Mouse (Mus musculus): ENCODE data around the gene Erc2.
A peak's percentile ranks its signal among the peaks of the same experiment; 100 is the strongest.

Erc2 gene

DNA sequence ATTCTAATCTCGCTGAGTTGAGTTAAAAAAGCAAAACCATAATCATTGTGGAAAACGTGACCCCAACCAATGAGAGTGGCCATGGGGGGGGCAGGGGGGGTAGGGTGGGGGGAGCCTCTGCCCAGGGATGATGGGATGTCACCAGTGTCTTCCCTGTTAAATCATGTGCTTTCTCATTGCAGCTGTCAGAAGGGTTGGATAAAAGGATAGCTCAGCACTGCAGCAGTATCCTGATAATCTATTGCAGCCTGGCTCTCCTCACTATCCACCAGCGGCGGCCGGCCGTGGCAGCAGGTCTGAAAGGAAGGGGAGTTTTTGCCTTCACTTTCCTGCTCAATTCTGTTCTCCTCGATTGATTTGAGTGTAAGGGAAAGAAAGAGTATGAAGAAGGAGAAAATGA is 853.2 kb downstream of the Erc2 start:
- DNase-seq = no peak

DNA sequence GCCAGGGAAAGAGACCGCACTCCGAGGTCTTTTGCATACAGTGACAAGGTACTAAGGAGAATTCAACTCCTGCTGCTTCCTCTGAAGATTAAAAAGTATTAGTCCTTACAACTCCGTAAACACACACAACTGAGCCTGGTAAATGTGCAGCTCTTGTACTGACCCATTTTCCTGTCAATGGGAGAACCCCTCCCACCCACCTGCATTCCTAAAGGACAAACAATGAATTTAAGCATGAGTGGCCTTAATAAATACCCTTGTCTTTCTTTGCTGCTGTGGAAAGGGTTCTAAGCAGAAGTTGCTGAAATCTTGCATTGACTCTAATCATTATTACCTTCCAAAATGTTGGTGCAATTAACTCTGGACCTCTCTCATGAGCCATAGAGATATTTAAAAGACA is 854.5 kb downstream of the Erc2 start:
- no peak for DNase-seq

DNA sequence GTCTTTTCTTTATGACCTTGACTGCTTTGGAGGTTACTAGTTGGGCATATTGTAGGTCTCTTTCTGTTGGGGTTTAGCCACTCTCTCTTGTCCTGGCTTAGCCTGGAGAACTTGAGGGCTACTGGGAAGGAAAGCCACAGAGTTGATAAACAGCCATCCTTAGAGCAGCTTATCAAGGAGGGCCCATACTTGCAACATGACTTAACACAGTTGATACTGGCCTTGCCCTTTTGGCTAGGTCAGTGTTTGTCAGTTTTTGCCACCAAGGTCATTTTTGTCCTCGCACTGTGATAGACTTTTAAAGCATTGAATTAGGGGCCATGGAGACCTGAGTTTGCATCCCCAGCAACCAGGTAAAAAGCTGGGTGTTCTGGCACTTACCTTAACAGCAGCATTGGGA is 858.6 kb downstream of the Erc2 start:
- DNase-seq = no peak

DNA sequence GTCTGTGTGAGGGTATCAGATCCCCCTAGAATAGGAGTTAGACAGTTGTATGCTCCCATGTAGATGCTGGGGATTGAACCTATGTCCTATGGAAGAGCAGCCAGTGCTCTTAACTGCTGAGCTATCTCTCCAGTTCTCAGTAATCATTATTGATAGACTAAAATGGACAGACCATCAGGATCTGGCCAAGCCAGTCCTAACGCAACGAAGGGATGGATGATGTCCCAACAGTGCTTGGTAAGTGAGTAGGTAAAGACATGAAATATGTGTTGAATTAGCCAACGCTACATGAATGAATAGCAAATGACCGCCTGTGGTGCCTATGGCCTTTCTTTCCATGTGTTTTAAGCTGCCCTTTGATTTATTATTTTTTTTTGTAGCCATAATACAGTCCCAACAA is 871.6 kb downstream of the Erc2 start:
- no peak for DNase-seq

DNA sequence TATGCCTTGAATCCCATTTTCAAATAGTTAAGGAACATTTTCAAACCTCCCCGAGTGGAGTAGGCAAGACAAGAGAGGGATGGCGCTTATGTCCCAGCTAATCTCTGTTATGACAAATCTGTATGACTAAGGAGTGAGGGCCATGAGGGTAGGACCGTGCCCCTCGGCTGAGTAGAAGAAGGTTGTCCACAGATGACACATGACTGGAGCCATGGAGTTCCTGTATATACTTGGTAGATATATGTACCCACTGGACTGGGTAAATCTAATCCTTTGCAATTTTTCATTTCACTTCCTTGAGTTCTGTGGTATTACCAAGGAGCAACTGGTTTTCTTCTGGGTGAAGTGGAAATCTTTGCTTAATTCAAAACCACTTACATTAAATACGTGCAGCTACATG is 872.0 kb downstream of the Erc2 start:
- DNase-seq = no peak

DNA sequence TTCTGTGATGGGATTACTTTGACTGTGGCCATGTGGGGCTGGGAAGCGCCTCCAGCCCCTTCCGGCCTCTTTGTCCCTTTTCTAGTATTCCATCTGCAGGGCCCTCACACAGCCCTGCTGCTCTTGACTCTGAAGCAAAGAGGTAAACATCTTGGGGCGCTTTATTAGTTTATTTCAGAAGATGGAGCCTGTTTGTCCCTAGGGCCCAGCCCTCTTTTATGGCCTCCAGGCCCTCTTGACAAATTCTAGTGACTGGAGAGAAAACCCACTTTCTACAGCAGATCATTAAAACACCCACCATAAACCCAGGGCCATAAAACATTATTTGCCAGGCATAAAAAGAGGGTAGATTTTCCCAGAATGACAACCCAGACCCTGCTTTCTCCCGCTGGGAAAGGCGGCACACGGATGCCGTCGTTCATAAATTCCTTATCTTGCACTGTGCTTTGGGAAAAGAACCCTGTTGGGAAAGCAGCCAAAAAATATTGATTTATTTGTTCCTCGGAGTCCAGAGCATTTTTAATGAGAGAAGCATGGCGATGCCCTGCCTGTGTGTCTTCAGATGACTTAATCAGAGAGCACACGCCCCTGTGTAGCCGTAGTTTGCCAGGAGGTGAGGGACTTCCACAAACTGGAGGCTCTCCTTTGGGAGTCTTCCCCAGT is 879.1 kb downstream of the Erc2 start:
- DNase-seq = no peak

DNA sequence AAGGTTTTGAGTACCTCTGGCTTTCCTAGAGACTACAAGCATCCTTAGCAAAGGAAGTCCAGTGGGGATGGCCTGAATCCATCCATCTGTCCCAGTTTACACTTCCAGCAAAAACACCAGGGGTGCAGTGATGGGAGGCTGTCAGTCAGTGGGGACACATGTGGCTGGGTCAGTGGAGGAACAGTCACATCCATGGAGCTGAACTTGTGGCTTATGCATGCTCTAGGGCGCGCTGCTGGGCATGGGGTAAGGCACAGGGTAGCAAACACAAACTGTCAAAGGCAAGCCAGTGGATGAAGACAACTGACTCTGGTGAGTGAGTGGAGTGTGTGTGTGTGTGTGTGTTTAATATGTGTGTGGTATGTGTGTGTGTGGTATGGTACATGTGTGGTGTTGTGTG is 881.0 kb downstream of the Erc2 start:
- DNase-seq = no peak

DNA sequence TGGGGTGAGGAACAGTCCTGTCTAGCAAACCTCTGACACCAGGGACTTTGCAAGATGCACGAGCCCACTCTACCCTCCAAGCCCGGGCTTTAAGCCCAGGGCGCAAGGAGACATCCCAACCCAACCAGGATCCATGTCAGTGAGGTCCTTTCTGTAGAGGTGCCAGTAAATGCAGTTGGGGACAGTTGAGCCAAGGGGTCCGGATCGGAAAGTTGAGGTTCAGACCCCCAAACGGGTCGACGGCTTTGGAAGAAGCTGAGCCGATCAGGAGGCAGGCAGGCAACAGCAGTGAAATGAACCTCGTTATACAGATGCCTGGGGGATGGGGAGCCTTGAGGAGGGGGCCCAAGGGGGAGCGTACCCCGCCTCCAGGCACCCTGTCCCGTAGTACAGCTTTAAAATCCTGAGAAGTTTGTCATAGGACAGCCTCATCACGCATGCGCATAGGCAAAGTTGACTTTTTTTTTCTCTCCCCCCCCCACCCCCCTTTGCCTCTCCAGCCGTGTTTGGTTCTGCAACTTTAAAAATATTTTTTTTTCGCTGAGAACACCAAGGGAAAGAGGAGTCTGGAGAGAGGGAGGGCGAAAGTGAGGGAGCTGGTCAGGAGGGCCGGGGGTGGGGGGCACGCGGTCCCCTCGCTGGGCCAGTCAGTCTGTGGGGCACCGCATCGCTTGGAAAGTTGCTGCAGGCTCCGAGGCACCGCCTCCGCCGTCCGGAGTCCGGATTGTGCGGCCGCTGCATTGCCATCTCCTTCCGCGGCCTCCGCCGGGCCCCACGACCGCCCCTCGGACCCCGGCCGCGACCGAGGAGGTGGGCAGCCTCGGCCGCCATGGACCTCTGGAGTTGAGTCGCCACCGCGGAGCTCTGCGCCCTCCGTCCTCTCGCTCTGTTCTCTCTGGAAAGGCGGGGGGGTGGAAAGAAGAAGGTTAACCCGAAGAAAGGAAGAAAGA is 882.1 kb downstream of the Erc2 start, which contains the start of gene Wnt5a:
Gene Wnt5a (plus strand): TSS at position 650 of the 950 bp plus-strand sequence.
- no peak for DNase-seq

DNA sequence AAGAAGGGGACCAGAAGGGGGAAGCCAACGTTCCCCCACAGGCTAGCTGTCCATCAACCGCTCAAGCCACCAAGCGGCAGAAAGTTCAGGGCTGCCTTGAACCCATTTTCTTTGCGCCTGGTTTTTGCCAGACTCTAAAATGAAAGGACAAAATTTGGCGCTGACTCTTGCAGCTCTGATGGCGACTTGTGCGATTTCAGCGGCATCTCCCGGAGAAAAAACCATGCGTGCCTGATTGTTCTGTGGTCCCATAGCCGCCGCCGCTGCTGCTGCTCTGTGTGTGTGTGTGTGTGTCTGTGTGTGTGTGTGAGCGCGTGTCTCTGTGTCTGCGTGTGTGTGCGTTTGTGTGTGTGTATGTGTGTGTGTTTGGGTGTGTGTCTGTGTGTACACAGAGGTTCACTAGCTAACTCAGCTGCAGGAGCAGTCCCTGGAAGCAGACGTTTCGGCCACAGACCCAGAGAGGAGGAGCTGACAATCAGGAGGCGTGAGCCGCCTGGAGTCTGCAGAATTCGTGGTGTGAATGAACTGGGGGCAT is 882.9 kb downstream of the Erc2 start:
- no peak for DNase-seq

DNA sequence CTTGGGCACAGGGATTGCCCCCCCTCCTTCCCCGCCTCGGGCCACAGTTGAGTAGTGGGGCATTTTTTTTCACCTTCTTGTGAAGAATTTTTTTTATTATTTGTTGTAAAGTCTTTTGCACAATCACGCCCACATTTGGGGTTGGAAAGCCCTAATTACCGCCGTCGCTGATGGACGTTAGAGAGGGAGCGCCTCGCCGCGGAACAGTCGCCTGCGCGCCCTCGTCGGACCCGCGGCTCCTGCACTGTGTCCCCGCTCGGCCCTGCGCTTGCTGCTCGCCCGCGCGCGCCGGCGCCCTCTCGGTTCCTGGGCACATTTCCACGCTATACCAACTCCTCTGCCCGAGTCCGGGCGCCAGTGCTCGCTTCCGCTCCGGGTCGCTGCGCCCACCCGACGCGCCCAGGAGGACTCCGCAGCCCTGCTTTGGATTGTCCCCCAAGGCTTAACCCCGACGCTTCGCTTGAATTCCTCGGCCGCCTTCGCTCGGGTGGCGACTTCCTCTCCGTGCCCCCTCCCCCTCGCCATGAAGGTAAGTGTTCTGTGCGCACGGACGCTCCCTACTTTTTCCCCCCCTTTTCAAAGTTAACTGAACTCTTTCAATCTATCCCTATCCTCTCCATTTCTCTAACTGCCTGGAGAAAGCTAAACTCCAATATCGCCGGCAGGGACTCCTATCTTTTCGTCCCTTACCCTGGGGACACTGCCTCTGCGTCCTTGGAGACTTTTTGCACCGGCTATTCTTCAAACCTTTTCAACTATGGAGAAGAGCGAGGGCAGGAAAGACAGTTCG is 883.6 kb downstream of the Erc2 start:
- no peak for DNase-seq

DNA sequence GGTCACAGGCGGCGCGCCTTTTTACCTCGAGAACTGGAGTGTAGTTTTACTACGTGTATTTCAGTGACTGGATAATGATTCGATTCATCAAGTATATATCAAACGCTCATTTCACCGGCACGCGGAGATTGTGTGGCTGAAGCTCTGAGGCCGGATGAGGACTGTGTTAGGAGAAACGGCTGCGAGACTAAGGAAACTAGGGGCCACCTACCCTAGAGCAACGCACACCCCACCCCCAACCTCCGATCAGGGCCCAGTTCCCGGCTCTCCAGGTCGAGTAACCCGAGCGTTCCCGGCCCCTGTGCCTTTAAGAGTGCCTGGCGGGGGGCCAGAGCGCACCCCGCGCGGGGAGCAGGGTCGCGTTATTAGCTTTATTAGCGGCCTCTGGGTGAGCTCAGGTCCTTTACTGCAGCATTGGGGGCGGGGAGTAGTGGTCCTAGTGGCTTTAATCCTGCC is 884.2 kb downstream of the Erc2 start:
- no peak for DNase-seq

DNA sequence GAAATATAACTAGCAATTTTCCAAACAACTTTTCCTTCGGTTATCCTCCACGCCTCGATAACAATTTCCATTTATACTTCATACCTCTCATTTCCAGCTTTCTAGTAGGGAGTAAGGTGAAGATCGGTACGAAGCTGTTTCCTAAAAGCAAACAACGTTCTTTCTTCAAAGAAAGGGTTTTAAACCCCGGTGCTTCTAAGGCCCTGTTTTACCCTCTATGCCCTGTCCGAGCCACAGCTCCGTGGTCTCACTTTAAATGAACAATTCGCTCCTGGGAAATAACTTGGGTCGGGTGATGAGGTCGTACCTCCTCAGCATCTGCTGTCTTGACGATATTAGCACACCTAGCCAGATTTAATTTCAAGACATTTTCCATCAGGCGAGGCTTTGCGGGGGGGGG is 884.8 kb downstream of the Erc2 start:
- DNase-seq = no peak

DNA sequence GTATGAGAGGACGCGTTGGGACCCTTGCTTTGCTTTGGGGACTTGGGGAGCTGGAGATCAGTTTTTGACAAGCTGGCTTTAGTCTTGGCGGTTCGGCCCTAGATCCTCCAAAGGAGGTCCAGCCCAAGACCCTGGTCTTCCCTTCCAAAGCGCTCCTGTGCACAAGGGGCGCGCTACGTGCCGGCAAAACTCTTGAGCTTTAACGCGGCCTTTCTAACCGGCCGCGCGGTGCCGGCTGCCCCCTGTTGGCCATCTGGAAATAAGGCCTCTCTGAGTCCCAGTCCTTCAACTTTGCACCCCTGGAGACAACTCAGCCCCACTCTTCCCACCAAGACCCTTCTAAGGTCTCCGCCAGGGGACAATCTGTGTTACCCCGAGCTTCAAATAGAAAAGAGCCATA is 885.2 kb downstream of the Erc2 start:
- peak; percentile 76 for DNase-seq

DNA sequence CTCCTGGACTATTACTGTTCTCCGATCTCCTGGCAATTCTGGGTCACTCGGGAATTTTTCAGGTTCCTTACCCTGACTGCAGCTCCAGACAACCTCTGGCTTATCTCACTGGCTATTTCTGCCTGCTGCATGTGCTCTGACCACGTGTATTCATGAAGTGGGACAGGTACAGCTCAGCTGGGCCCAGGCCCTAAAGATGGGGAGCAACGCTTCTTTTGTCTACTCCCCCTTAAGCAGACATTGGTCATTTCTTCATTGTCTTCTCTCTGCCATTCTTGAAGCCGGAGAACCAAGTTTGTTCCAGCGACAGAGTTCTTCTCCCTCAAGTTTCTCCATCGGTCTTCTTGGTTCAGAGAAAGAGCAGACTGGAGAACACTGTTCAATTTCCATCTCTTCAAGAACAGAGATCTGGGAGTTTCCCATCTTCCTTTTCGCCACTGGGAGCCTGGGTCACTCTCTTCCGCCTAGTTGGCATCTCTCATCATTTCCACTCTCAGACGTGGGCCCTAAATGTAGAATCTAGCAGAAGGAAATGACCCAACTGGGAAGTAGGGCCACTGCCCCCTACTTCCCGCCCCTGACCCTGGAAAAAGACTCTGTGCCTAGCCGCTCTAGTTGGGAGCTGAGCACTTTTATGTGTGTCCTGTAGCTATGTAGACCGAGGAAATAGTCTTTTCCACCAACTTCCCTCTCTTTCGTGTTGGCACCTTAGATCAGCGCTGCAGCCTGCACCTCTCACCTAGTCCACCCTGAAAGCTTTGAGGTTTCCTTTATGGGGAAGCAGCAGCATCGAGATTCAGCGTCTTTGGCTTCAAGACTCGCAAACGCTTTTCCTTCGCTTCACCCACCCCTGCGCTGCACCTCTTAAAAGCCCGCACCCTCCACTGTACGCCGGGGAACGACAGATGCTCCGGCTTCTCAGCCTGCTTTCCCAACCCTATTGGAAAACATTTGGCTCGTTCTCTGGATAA is 886.3 kb downstream of the Erc2 start:
- DNase-seq = no peak

DNA sequence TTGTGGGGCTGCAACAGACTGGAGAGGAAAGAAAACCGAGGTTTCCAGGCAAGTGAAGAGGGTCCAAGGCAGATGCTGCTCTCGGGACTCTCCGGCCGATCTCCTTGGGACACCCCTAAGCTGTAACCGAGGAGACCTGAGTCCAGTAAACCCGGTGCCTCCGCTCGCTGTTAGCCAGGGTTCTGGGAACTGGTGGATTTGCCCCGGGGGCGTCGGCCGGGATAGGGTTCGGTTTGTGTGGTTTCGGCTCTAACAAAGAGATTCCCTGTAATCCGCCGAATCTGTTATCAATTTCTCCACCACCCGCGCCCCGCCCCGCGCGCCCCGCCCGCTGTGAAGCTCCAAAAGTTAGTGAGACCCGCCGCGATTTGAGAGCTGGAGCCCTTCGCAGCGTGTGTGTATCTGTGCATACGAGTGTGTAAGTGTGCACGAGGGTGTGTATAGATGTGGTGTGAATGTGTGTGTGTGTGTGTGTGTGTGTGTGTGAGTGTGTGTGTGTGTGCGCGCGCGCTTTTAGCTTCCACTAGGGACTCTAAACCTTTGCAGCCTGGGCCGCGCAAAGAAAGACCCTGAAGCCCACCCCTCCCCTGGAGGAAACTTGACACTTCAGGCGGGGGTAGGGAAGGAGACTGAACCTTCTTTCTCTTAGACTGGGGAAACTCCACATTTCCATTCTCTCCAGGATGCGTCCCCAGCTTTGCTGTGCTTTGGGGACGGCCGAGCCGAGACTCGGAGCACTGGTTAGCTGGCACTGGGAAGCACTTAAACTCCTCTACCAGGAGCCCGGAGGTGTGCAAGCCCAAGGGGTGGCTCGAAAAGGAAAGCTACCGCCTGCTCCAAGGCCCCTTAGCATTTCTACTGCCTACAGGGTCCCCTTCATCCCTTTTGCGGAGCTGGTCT is 887.5 kb downstream of the Erc2 start:
- DNase-seq = peak; percentile 45

DNA sequence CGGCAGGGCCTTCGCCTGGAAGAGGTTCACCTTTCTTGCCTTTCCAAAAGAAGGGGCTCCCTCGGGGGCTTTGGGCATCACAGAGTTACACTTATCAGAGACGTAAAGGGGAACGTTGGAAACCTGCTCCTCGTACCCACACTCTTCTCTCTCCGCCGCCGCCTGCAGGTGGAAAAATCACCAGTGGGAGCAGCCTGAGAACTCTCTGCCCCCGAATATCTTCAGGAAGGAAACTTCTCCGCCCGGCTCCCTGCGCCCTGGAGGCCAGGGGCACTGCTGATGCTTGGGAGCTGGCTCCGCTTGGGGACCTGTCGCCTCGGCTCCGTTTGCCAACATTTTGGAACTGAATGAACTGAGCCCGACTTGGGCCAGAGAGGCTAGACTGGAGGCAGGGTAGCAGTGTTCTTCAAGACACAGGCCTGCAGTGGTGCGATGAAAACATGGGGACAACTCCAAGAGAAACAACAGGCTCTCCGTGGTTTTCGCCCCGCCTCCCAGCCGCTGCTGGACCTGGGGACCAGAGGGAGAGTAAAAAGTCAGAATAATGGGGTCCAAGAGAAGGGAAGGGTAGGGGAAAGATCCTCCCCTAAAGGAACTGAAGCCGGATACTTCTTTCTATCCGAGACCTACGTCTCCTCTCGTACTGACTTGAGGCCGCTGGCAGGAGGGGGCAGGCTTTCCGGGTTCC is 888.3 kb downstream of the Erc2 start:
- peak; percentile 27 for DNase-seq

DNA sequence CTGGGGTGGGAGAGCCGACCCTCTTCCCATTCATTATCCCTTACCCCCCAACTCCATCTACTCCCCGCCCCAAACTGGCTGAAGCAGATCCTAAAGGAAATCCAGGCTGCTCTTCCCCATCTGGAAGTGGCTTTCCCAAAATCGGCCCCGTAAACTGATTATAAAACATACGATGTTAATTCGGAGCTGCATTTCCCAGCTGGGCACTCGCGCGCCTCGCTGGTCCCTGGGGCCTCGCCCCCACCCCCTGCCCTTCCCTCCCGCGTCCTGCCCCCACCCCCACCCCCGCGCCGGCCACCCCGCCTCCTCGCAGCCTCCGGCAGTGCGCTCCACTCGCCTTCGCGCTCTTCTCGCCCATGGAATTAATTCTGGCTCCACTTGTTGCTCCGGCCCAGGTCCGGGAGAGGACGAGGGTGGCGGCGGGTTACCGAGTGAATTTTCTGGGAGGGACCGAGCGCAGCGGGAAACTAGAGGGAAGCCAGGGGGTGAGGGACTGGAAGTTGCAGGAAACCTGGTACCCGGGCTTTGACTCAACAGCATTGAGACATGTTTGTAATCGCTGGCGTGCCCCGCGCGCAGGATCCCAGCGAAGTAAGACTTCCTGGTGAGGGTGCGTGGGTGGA is 888.9 kb downstream of the Erc2 start:
- DNase-seq = peak; percentile 20

DNA sequence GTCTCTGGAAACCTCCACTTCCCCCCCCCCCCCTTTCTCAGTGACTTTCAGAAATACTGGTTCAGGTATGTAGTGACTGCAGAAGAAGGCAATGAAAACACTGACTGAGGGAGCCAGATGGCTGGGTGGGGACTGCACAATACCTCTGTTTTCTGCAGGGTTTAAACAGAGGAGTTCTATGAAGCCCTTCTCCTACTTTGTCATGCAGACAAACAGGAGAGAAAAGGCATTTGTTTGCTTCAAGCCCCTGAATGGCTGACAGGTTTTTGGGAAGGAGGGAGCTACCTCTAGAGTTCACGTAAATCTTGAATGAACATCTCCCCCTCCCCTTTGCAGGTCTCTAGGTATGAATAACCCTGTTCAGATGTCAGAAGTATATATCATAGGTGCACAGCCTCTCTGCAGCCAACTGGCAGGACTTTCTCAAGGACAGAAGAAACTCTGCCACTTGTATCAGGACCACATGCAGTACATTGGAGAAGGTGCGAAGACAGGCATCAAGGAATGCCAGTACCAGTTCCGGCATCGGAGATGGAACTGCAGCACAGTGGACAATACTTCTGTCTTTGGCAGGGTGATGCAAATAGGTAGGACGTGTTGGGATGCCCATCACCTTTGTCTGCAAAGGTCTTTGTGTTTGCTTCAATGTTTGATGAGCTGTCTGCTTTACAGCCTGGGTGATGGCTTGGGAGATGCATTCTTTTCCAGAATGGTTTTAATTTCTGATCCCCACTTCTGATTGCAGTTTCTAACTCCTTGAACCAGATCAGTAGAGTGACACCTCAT is 890.8 kb downstream of the Erc2 start:
- no peak for DNase-seq

DNA sequence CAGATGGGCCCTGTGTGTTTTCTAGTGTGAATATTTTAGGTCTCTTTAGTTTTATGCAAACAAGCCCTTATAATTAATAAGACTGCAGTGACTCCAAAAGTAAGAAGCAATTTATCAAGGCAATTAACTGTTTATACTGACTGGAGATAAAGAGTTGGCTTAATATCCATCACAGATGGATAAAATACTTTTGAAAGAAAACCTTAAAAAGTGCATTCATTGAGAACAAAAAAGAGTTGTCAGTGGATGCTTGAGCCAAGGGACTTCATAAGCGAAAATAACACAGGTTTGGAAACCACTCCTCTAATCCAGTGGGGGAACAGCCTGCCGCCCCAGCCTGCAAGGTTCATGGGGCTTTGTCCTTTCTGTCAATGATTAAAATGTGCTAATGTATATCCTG is 891.9 kb downstream of the Erc2 start:
- DNase-seq = no peak
